Mouse (Mus musculus): ENCODE measurements around the gene Ano6. TPM values are rescaled to one million over a fixed set of nuclear protein-coding genes. Genes with fewer than 3 reads are reported as not detected.

Gene Ano6
- polyA plus RNA-seq, 1 experiment from 2014 or later, result 44.6 TPM

GRCm38 (mm10) chr15:95865311-95866100 lies 74.9 kb downstream of the Ano6 start:
- Histone ChIP-seq H3K36me3 (peaks cover 8% of the 10 kb centered on the region), H3K4me1 (peaks cover 5% of the 10 kb centered on the region), H3K27me3 (ENCODE audit: low read depth, poor library complexity, severe bottlenecking) (no peaks in the 10 kb centered on the region), H3K27ac (no peak overlapping the region), H3K9me3 (replicated peaks) (no peaks in the 10 kb centered on the region), H3K4me3 (no peak overlapping the region)
- 94% methylated on average over 17 of the region's 17 CpGs for WGBS
- no peak for DNase-seq (ENCODE audit: low spot score)

GRCm38 (mm10) chr15:95868172-95868571 lies 77.5 kb downstream of the Ano6 start:
- H3K9me3 ChIP-seq (replicated peaks), result no peaks in the 10 kb centered on the region
- no peaks in the 10 kb centered on the region for H3K27me3 ChIP-seq (ENCODE audit: low read depth, poor library complexity, severe bottlenecking)
- peaks cover 5% of the 10 kb centered on the region for H3K4me1 ChIP-seq
- no peak for DNase-seq (ENCODE audit: low spot score)
- WGBS, result 87% methylated on average over 4 of the region's 4 CpGs
- no peak overlapping the region for H3K4me3 ChIP-seq
- H3K27ac ChIP-seq, result no peak overlapping the region
- peaks cover 8% of the 10 kb centered on the region for H3K36me3 ChIP-seq

- no peak overlapping the region for H3K27ac ChIP-seq
- no peaks in the 10 kb centered on the region for H3K27me3 ChIP-seq (ENCODE audit: low read depth, poor library complexity, severe bottlenecking)
- no peak overlapping the region for H3K4me3 ChIP-seq
- H3K9me3 ChIP-seq (replicated peaks), result no peaks in the 10 kb centered on the region
- 93% methylated on average over 5 of the region's 5 CpGs for WGBS
- no peaks in the 10 kb centered on the region for H3K4me1 ChIP-seq
- no peak for DNase-seq (ENCODE audit: low spot score)
- H3K36me3 ChIP-seq, result peaks cover 10% of the 10 kb centered on the region
Measured at GRCm38 (mm10) chr15:95869611-95870010, 79.0 kb downstream of the Ano6 start.

GRCm38 (mm10) chr15:95871631-95872030 lies 81.0 kb downstream of the Ano6 start:
- Histone ChIP-seq H3K27me3 (ENCODE audit: low read depth, poor library complexity, severe bottlenecking) (no peaks in the 10 kb centered on the region), H3K27ac (no peak overlapping the region), H3K4me1 (no peaks in the 10 kb centered on the region), H3K4me3 (no peak overlapping the region), H3K9me3 (replicated peaks) (no peaks in the 10 kb centered on the region), H3K36me3 (0 out of 2 replicates have a peak, but pooled peaks cover 3% of the 10 kb centered on the region)
- DNase-seq (ENCODE audit: low spot score), result no peak
- 88% methylated on average over 15 of the region's 15 CpGs for WGBS

GRCm38 (mm10) chr15:95872447-95872846 lies 81.8 kb downstream of the Ano6 start:
- DNase-seq (ENCODE audit: low spot score), result no peak
- H3K27me3 ChIP-seq (ENCODE audit: low read depth, poor library complexity, severe bottlenecking), result no peaks in the 10 kb centered on the region
- 91% methylated on average over 8 of the region's 8 CpGs for WGBS

GRCm38 (mm10) chr15:95873276-95873675 lies 82.6 kb downstream of the Ano6 start:
- no peak overlapping the region for H3K4me3 ChIP-seq
- DNase-seq (ENCODE audit: low spot score), result no peak
- H3K4me1 ChIP-seq, result no peaks in the 10 kb centered on the region
- H3K27me3 ChIP-seq (ENCODE audit: low read depth, poor library complexity, severe bottlenecking), result no peaks in the 10 kb centered on the region
- 41% methylated on average over 1 of the region's 1 CpGs for WGBS
- H3K27ac ChIP-seq, result no peak overlapping the region
- H3K9me3 ChIP-seq (replicated peaks), result no peaks in the 10 kb centered on the region
- H3K36me3 ChIP-seq, result 0 out of 2 replicates have a peak, but pooled peaks cover 3% of the 10 kb centered on the region

More at GRCm38 (mm10) chr15:95872447-95872846, 81.8 kb downstream of the Ano6 start:
- Histone ChIP-seq H3K9me3 (replicated peaks) (no peaks in the 10 kb centered on the region), H3K4me1 (no peaks in the 10 kb centered on the region), H3K27ac (no peak overlapping the region), H3K4me3 (no peak overlapping the region), H3K36me3 (0 out of 2 replicates have a peak, but pooled peaks cover 3% of the 10 kb centered on the region)

- no peak overlapping the region for H3K4me3 ChIP-seq
- H3K36me3 ChIP-seq, result 0 out of 2 replicates have a peak, but pooled peaks cover 3% of the 10 kb centered on the region
- H3K4me1 ChIP-seq, result no peaks in the 10 kb centered on the region
- H3K27ac ChIP-seq, result no peak overlapping the region
- H3K27me3 ChIP-seq (ENCODE audit: low read depth, poor library complexity, severe bottlenecking), result no peaks in the 10 kb centered on the region
- 95% methylated on average over 5 of the region's 5 CpGs for WGBS
- no peaks in the 10 kb centered on the region for H3K9me3 ChIP-seq (replicated peaks)
- DNase-seq (ENCODE audit: low spot score), result no peak
Measured at GRCm38 (mm10) chr15:95874216-95874615, 83.6 kb downstream of the Ano6 start.

- no peaks in the 10 kb centered on the region for H3K4me1 ChIP-seq
- no peak overlapping the region for H3K4me3 ChIP-seq
- 0 out of 2 replicates have a peak, but pooled peaks cover 3% of the 10 kb centered on the region for H3K36me3 ChIP-seq
- no peak for DNase-seq (ENCODE audit: low spot score)
- H3K27me3 ChIP-seq (ENCODE audit: low read depth, poor library complexity, severe bottlenecking), result no peaks in the 10 kb centered on the region
- no peaks in the 10 kb centered on the region for H3K9me3 ChIP-seq (replicated peaks)
- H3K27ac ChIP-seq, result no peak overlapping the region
- WGBS, result 88% methylated on average over 8 of the region's 8 CpGs
Measured at GRCm38 (mm10) chr15:95874726-95875125, 84.1 kb downstream of the Ano6 start.

- Histone ChIP-seq H3K4me3 (no peak overlapping the region), H3K27me3 (ENCODE audit: low read depth, poor library complexity, severe bottlenecking) (no peaks in the 10 kb centered on the region), H3K9me3 (replicated peaks) (no peaks in the 10 kb centered on the region), H3K36me3 (0 out of 2 replicates have a peak, but pooled peaks cover 6% of the 10 kb centered on the region), H3K4me1 (peaks cover 10% of the 10 kb centered on the region; the same call in 1 of the 2 replicates), H3K27ac (no peak overlapping the region)
- WGBS, result 89% methylated on average over 10 of the region's 10 CpGs
- no peak for DNase-seq (ENCODE audit: low spot score)
Measured at GRCm38 (mm10) chr15:95875898-95876297, 85.3 kb downstream of the Ano6 start.

- no peak for DNase-seq (ENCODE audit: low spot score)
- 0 out of 2 replicates have a peak, but pooled peaks cover 3% of the 10 kb centered on the region for H3K36me3 ChIP-seq
- peaks cover 22% of the 10 kb centered on the region for H3K4me1 ChIP-seq
- H3K4me3 ChIP-seq, result no peak overlapping the region
- H3K27me3 ChIP-seq (ENCODE audit: low read depth, poor library complexity, severe bottlenecking), result no peaks in the 10 kb centered on the region
- H3K9me3 ChIP-seq (replicated peaks), result no peaks in the 10 kb centered on the region
- 41% methylated on average over 10 of the region's 10 CpGs for WGBS
- H3K27ac ChIP-seq, result no peak overlapping the region
Measured at GRCm38 (mm10) chr15:95880616-95881151, 90.0 kb downstream of the Ano6 start.

GRCm38 (mm10) chr15:95882436-95882835 lies 91.8 kb downstream of the Ano6 start:
- no peaks in the 10 kb centered on the region for H3K27me3 ChIP-seq (ENCODE audit: low read depth, poor library complexity, severe bottlenecking)
- H3K9me3 ChIP-seq (replicated peaks), result no peaks in the 10 kb centered on the region
- DNase-seq (ENCODE audit: low spot score), result no peak
- peaks cover 40% of the 10 kb centered on the region for H3K4me1 ChIP-seq
- no peak overlapping the region for H3K27ac ChIP-seq
- 0 out of 2 replicates have a peak, but pooled peaks cover 3% of the 10 kb centered on the region for H3K36me3 ChIP-seq
- WGBS, result 93% methylated on average over 4 of the region's 4 CpGs
- H3K4me3 ChIP-seq, result no peak overlapping the region

GRCm38 (mm10) chr15:95883559-95883958 lies 92.9 kb downstream of the Ano6 start:
- Histone ChIP-seq H3K36me3 (0 out of 2 replicates have a peak, but pooled peaks cover 3% of the 10 kb centered on the region), H3K4me3 (no peak overlapping the region), H3K27ac (no peak overlapping the region), H3K9me3 (replicated peaks) (no peaks in the 10 kb centered on the region), H3K27me3 (ENCODE audit: low read depth, poor library complexity, severe bottlenecking) (no peaks in the 10 kb centered on the region), H3K4me1 (peaks cover 43% of the 10 kb centered on the region)
- 79% methylated on average over 6 of the region's 6 CpGs for WGBS
- no peak for DNase-seq (ENCODE audit: low spot score)
